Mouse (Mus musculus) ovary, postnatal 14 days (tissue): ENCODE results near the gene Cad.

Experiments
- DNase-seq: peaks from one replicate; pipeline ENCODE4 v3.0.0; 2022; ENCODE audit warnings: low spot score

Gene Cad

DNA sequence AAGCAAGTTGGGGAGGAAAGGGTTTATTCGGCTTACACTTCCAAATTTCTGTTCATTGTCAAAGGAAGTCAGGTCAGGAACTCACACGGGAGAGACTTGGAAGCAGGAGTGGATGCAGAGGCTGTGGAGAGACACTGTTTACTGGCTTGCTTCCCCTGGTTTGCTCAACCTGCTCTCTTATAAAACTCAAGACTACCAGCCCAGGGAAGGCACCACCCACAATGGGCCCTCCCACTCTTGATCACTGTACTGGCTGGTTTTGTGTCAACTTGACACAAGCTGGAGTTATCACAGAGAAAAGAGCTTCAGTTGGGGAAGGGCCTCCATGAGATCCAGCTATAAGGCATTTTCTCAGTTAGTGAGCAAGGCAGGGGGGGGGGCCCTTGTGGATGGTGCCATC, 16.5 kb downstream of the Cad start:
- DNase-seq = no peak

DNA sequence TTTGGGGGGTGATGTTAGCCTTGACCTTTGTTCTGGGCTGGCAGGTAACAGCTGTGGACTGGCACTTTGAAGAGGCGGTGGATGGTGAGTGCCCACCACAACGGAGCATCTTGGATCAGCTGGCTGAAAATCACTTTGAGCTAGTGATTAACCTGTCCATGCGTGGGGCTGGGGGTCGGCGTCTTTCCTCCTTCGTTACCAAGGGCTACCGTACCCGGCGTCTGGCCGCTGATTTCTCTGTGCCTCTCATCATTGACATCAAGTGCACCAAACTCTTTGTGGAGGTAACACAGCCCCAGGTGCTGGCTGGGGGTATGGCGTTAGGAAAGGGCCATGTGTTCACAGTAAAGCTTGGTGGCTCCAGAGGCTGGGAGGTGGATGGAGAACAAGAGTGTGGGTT, 17.2 kb downstream of the Cad start:
- no peak for DNase-seq

DNA sequence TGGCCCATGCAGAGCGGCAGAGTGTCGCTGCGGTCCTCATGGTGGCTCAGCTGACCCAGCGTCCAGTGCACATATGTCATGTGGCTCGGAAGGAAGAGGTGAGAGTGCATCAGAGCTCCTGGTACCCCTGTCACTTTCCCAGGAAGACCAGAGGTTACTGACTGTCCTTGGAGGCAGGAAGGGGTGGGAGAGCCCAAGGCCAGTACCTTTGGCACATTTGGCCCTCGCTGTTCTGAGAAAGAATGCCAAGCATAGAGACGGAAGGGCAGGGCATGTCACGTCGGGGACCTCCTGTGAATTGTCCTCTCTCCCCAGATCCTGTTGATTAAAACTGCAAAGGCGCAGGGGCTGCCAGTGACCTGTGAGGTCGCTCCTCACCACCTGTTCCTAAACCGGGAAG, 18.6 kb downstream of the Cad start:
- no peak for DNase-seq

GRCm38 (mm10) chr5:31076346-31076745, 21.8 kb downstream of the Cad start:
- DNase-seq = no peak

GRCm38 (mm10) chr5:31080059-31080794, 25.6 kb downstream of the Cad start:
- DNase-seq = no peak

- no peak for DNase-seq
Observed at GRCm38 (mm10) chr5:31080795-31081164, 26.2 kb downstream of the Cad start.

DNA sequence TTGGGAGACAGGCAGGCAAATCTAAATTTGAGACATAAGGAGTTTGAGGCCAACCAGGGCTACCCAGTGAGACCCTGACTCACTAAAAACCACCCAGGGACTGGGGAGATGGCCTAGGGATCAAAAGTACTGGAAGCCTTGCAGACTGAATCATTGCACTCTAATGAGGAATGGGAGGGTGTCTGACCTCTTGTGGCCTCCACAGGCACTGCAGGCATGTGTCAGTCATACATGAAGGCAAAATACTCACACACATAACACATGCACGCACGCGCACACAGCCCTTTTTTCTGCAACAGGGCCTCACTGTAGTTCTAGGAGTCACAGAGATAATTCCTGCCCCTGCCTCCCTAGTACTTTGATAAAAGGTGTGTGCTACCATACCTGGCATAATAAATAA, 26.8 kb downstream of the Cad start:
- DNase-seq = no peak

- peak; percentile 46 for DNase-seq
Observed at GRCm38 (mm10) chr5:31082355-31082754, 27.8 kb downstream of the Cad start.

DNA sequence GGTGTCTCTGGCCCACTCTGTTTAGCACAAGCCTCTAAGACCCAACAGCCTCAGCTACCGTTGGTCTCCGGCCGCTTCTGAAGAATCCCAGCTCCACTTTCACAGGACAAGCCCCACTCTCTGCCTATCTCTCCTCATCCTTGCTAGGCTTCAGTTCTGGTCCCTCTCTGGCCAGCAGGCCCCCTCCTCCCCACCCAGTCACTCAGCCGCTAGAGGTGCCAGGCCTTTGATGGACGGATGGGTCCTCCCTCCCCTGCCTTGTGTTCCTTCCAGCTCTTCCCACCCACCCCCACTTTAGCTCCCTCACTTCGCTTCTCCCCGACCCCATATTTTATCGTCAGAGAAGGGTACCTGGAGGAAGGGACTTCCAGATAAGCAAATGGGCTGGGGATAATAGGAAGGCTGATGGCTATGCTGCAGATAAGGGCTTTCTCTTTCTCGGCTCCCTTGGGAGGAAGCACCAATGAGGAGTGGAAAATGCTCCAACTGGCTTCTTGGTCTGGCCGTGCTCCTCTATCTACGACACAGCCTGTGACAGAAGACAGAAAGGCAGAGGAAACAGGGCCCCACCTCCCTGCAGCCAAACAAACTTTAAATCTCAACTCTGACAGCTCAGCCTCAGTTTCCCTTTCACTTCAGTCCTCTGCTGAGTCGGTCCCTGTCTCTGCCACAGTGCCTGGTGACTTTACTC, 28.5 kb downstream of the Cad start:
- DNase-seq = no peak

DNA sequence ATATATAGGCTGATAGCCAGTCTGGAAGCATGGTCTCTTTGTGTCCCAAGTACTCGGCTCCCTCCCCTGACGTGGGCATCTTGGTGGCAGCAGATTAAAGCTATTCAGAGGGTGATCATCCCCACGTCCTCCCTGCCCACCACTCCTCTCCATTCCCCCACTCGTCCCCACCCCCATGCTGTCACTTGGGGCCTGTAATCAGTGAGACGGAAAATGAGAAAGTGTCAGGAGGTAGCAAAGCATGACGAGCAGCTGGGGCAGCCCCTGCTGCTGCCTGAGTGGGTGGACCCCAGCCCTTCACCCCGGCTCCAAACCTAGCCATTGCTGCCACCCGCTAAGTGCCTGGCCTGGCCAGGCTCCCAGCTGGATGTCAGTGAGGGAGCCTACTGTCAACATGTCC, 29.4 kb downstream of the Cad start:
- DNase-seq = no peak

- DNase-seq = no peak
Observed at GRCm38 (mm10) chr5:31086606-31087005, 32.0 kb downstream of the Cad start.

DNA sequence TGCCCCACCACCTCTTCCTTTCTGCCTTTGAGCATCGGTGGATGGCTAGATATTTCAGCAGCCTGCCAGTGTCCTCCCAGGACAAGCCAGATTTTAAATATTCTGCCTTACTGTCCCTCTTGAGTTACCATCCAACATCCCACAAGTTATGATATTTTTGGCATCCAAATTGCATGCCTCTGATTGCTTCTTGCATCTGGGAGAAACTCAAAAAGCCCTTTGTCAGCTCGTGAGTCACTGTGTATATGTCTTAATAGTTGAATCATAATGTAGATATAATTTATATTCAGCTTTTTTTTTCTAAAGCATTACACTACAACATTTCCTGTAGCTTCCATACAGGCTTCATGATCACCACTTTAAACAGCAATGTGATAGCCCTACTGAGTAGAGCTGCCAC, 32.6 kb downstream of the Cad start:
- DNase-seq = no peak

DNA sequence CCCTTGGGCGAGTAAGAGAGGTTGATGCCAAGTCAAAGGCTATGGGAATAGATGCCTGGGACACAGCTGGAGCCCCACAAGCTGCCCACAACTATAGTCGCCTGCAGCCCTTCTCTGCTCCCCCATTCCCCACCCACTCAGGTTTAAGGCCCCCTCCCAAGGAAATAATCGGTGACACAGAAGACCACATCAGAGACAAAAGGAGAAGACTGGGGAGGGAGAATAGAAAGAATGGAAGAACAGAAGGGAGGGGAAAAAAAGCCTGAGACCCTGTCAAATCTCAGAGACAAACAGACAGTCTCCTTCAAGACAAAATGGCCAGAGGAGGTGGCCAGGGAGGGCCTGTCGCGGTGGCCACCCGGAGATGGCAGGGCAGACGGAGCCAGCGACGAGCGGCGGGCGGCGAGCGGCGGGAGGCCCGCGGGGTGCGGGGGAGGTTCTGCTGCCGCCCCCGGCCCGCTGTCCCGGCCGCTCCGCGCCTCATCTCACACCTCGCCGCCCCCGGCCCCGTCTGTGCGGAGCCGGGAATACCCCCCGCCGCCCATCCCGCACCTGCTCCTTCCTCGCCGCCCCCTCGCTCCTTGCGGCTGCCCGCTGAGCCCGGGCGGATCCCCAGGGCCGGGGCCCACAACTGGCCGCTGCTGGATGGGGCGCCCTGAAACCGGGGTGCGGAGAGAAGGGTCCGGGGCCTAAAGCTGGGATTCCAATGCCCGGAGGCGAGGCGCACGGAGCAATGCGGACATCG, 37.8 kb downstream of the Cad start:
- DNase-seq = no peak

- no peak for DNase-seq
Observed at GRCm38 (mm10) chr5:31093151-31094041, 38.8 kb downstream of the Cad start.

DNA sequence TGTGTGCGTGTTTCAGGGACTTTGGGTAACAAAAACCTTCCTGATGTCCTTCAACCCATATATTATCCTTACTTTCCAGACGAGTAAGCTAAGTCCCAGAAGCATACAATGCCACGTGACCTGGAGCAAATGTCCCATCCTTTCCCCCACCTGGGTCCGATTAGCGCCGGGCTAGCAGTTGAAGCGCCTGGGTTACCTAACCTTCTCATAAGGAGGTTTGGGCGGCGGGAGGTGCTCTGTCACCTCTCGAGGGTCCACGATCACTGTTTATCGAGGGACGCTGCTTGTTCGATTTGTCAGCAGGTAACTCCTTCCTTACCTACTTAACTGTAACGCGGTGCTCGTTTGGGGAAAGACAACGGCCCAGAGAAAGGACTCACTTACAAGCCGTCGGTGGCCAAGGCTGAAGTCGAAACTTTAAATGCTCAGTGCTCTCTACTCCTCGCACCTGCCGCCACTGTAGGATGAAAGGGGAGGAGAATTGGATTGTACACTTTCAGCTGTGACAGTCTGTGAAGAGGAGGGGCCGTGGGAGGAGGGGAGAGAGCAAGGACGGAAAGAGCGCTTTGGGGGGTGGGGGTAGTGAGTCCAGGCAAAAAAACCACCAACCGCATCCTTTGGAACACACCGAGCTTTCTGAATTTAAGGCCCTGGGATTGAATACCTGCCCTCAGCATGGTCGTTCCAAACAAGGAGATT, 39.7 kb downstream of the Cad start:
- DNase-seq = no peak

DNA sequence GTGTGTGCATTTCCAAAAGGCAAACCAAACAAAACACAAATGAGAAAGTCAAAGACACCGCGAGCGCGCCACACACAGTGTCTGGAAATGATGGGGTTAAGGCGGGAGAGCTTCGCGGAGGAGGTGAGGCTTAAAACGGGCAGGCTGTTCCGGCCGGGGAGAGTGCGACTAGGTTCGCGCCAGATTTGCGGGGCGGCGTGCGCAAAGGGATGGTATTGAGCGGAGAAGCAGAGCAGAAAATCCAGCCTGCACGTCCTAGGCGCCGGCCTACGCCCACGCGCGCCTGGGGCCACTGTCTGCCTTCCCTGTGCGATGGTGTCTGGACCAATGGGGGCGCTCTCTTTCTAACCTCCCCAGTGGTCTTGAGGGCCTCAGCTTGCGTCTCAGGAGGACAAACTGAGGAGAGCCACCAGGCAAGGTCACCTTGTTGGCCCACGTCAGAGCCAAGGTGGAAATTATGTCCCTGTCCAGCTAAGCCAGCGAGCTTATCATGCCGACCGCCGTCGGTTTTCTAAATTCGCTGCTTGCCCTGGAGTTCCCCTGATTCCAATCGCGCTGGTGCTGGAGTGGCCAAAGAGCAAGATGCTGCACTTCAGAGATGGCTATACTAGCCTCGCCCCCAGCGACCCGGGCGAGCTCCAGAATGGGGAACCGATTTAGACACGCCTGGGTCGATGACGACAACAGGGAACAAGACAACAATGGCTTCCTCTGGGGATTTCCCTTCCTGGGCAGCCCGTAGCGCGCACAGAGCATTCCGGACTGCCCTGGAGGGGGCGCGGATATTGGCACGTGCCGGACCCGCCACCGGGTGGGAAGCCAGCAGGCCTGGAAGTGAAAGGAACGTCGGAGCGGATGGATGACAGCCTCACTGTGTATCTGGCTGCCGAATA, 40.5 kb downstream of the Cad start:
- no peak for DNase-seq

GRCm38 (mm10) chr5:31095711-31096480, 41.3 kb downstream of the Cad start:
- DNase-seq = no peak

DNA sequence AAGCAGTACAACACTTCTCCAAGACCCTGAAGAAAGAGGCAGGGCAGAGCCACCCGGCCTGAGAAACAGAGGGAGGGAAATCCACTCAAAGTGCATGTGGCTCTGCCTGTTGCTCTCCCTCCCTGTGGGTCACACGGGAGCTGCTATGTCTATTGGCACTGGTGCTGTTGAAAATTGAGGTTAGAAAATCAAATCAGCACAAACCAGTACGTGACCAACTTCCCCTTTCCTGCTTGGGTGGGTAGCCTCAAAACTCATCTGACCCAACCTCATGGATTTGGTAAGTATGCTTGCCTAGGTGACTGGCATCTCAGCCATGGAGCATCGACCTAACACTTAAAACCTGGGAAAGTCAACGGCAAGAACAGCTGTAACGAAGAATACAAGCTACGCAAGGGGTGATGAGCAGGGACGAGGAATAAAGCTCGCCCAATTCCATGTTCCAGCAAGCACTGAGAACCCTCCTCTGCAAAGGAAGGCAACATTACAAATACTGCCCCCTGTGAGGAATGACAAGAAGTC, 51.3 kb downstream of the Cad start, which contains the start of gene Dnajc5g:
Gene Dnajc5g (plus strand): TSS at position 472 of the 522 bp plus-strand sequence.
- DNase-seq = no peak

GRCm38 (mm10) chr5:31108000-31108490, 53.5 kb downstream of the Cad start, which contains the start of gene Slc30a3:
Gene Slc30a3, minus strand, starts transcription at chr5:31108237.
- no peak for DNase-seq
